Mouse (Mus musculus): ENCODE measurements around the gene Col15a1.

DNA sequence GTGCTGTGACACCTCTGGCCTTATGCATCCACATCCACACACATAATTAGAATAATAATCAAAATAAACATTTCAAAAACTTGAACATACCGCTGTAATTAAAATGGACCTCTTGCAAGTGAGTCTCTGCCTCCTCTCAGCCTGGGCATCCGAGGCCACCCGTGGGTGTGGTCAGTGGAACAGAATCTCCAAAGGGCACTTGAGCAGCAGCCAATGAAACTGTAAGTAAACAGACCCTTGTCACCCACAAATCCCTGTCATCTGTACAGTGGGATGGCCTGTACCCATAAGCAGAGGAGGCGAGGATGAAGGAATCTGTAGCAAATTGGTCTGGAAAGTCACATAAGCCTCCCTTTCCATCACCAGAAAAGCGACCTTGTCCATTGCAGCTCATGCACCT lies 32.9 kb downstream of the Col15a1 start:
- TF ChIP-seq MYOD1 (IDR thresholded peaks at IDR 0.05; ENCODE audit: control insufficient read depth in 1 of 3, insufficient read length in 2 of 3, low read depth in 2 of 3): no peak
- TF ChIP-seq POLR2A (IDR thresholded peaks at IDR 0.05; ENCODE audit: insufficient read length, low read depth): no peak
- TF ChIP-seq E2F4 (IDR thresholded peaks at IDR 0.05; ENCODE audit: insufficient read depth): no peak
- TF ChIP-seq CEBPB (IDR thresholded peaks at IDR 0.05; ENCODE audit: insufficient read depth, poor library complexity, severe bottlenecking): no peak
- TF ChIP-seq TCF12 (IDR thresholded peaks at IDR 0.05; ENCODE audit: insufficient read depth, poor library complexity, severe bottlenecking): no peak

Data from myocyte (in vitro differentiated cells).